Mouse (Mus musculus) neural tube, embryonic 12.5 days (tissue): Measurements from ENCODE around the gene Flnc. TPM values are rescaled to one million over a fixed set of nuclear protein-coding genes. Genes with fewer than 3 reads are reported as not detected.
"Not testable (repeated sequence)": the region's sequence is repeated elsewhere in the genome, so short reads cannot be mapped to it uniquely, and the experiment has no call there.

Experiments used
- ATAC-seq: fragments of 200-750 bp; cut with Nextera tagmentation; 2 replicates; pipeline ENCODE4 v1.8.0; 2017; ENCODE audit warnings: low read depth, mild to moderate bottlenecking, moderate TSS enrichment, moderate library complexity; ENCODE audit not compliant: low FRiP score
- H3K27ac ChIP-seq: fragments of 300-500 bp; sonication (generic); 2 replicates; pipeline ENCODE4 v1.5.1; 2016
- H3K27me3 ChIP-seq: fragments of 300-500 bp; sonication (generic); replicated peaks from 2 replicates; pipeline ENCODE4 v1.6.1; 2016; ENCODE audit warnings: mild to moderate bottlenecking
- H3K36me3 ChIP-seq: fragments of 300-500 bp; sonication (generic); 2 replicates; pipeline ENCODE4 v1.6.1; 2016; ENCODE audit warnings: mild to moderate bottlenecking
- H3K4me1 ChIP-seq: fragments of 300-500 bp; sonication (generic); 2 replicates; pipeline ENCODE4 v1.6.1; 2016
- H3K4me2 ChIP-seq: fragments of 300-500 bp; sonication (generic); replicated peaks from 2 replicates; pipeline ENCODE4 v1.6.1; 2016; ENCODE audit warnings: mild to moderate bottlenecking
- H3K4me3 ChIP-seq: fragments of 300-500 bp; sonication (generic); 2 replicates; pipeline ENCODE4 v1.5.1; 2016
- H3K9ac ChIP-seq: fragments of 300-500 bp; sonication (generic); 2 replicates; pipeline ENCODE4 v1.6.1; 2016; ENCODE audit warnings: mild to moderate bottlenecking
- H3K9me3 ChIP-seq: fragments of 300-500 bp; sonication (generic); 2 replicates; pipeline ENCODE4 v1.6.1; 2016; ENCODE audit warnings: mild to moderate bottlenecking
- WGBS: fragments of 180-500 bp; shearing (Covaris S2); methylation state at CpG from one replicate; pipeline ENCODE4 v1.1.7; 2016; 5-methylcytosine and 5-hydroxymethylcytosine counted together
- polyA plus RNA-seq: library from polyadenylated mRNA; unstranded; fragments of >200 nt; fragmentation: Nextera tagmentation; extraction: Ambion mirVana; gene quantifications from 2 replicates; pipeline ENCODE4 v1.2.1, GENCODE M21; 2016

Flnc gene
- polyA plus RNA-seq: 10.1 and 11.1 TPM in 2 replicates

DNA sequence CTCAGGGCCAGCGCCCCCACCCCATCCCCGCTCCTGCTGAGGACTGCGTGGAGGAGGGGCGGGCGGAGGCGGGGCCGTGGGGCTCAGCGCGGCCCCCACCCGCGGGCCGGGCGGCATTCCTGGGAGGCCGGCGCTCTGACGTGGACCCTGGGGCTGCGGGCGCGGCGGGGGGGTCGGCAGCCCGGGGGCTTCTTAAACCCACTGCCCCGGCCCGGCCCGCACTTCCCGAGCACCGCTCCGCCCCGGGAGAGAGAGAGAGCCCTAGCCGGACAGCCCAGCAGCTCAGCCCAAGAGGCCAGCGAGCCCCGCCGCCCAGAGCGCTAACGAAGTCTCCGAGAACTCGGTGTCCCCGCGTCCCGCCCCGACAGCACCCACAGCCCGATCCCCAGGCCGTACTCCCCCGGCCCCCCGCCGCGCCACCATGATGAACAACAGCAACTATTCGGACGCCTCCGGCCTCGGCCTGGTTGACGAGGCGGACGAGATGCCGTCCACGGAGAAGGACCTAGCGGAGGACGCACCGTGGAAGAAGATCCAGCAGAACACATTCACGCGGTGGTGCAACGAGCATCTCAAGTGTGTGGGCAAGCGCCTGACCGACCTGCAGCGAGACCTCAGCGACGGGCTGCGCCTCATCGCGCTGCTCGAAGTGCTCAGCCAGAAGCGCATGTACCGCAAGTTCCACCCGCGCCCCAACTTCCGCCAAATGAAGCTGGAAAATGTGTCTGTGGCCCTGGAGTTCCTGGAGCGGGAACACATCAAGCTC, at the start of gene Flnc:
Flnc (plus strand) TSS at position 219 of the 766 bp plus-strand sequence.
- Histone ChIP-seq H3K4me1 (peaks cover 42% of the 10 kb centered on the region), H3K9ac (peak within 1 kb of the TSS; percentile 51), H3K9me3 (no peaks in the 10 kb centered on the region), H3K4me3 (peak within 1 kb of the TSS; percentile 47), H3K4me2 (peak within 1 kb of the TSS; percentile 88), H3K36me3 (no peaks in the 10 kb centered on the region), H3K27me3 (peaks cover 49% of the 10 kb centered on the region), H3K27ac (no peak within 1 kb of the TSS)
- 2% methylated on average over 71 of the region's 77 CpGs for WGBS
- ATAC-seq: no peak

DNA sequence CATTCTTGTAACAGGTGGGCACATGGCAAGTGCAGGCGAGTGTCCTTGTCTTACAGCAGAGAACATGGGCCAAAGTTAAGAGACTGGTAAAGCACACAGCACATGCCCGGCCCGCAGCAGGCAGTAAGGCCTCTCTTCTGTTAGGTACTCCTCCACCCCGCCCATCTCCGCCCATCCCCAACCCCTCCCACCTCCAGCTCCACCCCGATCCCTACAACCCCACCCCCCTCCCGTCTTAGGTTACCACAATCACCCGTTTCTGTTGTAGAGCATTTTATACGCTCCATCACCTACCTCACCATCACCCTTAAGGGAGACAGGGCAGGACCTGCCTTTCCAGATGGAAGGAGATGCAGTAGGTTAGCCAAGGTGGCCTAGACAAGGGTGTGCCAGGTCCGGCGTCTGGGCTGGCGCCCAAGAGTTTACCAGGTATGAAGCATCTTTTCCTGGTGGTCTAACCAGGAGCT, 45.0 kb upstream of the Flnc start, which contains the start of gene Opn1sw:
Opn1sw (minus strand) TSS at position 417 of the 467 bp plus-strand sequence.
- Histone ChIP-seq H3K27ac (no peak within 1 kb of the TSS), H3K36me3 (no peaks in the 10 kb centered on the region), H3K9me3 (no peaks in the 10 kb centered on the region), H3K27me3 (no peaks in the 10 kb centered on the region), H3K4me3 (no peak within 1 kb of the TSS), H3K4me1 (peaks cover 6% of the 10 kb centered on the region; the same call in 1 of the 2 replicates), H3K9ac (no peak within 1 kb of the TSS; the same call in 1 of the 2 replicates), H3K4me2 (peak within 1 kb of the TSS; percentile 43)
- ATAC-seq: 0 out of 2 replicates have a peak, but pooled peaks have one; percentile 25
- 4% methylated on average over 12 of the region's 12 CpGs for WGBS

DNA sequence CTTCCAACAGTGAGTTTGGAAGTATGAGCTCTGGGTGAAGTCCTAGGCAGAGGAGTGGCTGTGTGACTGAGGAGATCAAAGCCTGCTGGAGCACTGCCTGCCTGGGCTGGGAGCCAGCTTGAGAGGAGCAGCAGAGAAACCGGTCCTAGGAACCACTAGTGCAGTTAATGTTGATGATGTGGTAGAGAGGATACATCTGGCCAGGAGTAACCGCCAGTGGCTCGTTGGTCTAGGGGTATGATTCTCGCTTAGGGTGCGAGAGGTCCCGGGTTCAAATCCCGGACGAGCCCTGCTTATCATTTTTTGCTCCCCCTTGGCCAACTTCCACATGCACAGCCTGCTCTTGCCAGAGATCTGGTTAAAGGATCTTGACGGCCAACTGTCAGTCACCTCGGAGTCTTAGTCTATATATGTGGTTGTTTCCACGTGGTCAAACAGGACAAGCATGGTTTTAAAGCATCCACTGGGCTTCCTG, 44.4 kb upstream of the Flnc start:
- 6% methylated on average over 11 of the region's 11 CpGs for WGBS
- no peak for ATAC-seq

GRCm38 (mm10) chr6:29389425-29389824, 43.6 kb upstream of the Flnc start:
- Histone ChIP-seq H3K9ac (no peak overlapping the region), H3K27ac (no peak overlapping the region), H3K4me3 (no peak overlapping the region), H3K4me1 (peaks cover 6% of the 10 kb centered on the region; the same call in 1 of the 2 replicates), H3K36me3 (no peaks in the 10 kb centered on the region), H3K27me3 (no peaks in the 10 kb centered on the region), H3K4me2 (no peak overlapping the region), H3K9me3 (no peaks in the 10 kb centered on the region)
- ATAC-seq: no peak
- 61% methylated on average over 9 of the region's 9 CpGs for WGBS

More for the DNA sequence above, 44.4 kb upstream of the Flnc start:
- Histone ChIP-seq H3K4me3 (no peak overlapping the region), H3K27me3 (no peaks in the 10 kb centered on the region), H3K36me3 (no peaks in the 10 kb centered on the region), H3K9ac (no peak overlapping the region), H3K4me2 (peak overlapping the region; percentile 43), H3K9me3 (no peaks in the 10 kb centered on the region), H3K4me1 (peaks cover 6% of the 10 kb centered on the region; the same call in 1 of the 2 replicates), H3K27ac (no peak overlapping the region)

GRCm38 (mm10) chr6:29390500-29390899, 42.6 kb upstream of the Flnc start:
- H3K36me3 ChIP-seq, H3K4me3 ChIP-seq, H3K4me2 ChIP-seq, ATAC-seq, H3K9ac ChIP-seq, H3K27me3 ChIP-seq, H3K9me3 ChIP-seq, H3K4me1 ChIP-seq, H3K27ac ChIP-seq: not testable (repeated sequence)
- 84% methylated on average over 1 of the region's 1 CpGs for WGBS

- peaks cover 14% of the 10 kb centered on the region; the same call in 1 of the 2 replicates for H3K4me1 ChIP-seq
- H3K4me2 ChIP-seq, H3K9ac ChIP-seq, H3K36me3 ChIP-seq, H3K27me3 ChIP-seq, H3K27ac ChIP-seq, ATAC-seq, H3K4me3 ChIP-seq, H3K9me3 ChIP-seq: not testable (repeated sequence)
- WGBS: 82% methylated on average over 8 of the region's 8 CpGs
Measured at GRCm38 (mm10) chr6:29391241-29391640, 41.8 kb upstream of the Flnc start.

DNA sequence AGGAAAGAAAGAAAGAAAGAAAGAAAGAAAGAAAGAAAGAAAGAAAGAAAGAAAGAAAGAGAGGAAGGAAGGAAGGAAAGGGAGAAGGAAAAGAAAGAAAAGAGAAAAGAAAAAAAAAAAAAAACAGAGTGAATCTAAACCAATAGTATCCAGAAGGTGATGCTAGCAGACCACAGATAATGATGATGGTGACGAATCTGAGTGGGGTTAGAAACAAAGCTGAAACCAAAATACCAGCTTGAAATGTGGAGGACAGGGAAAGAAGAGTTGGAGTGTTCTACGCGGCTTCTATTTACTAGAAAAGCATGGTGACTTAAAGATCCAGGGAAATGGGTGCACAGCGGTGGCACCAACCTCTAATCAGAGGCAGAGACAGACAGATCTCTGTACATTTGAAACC, 41.3 kb upstream of the Flnc start:
- Histone ChIP-seq H3K4me1 (peaks cover 17% of the 10 kb centered on the region; the same call in 1 of the 2 replicates), H3K4me2 (no peak overlapping the region), H3K4me3 (no peak overlapping the region), H3K9me3 (no peaks in the 10 kb centered on the region), H3K36me3 (no peaks in the 10 kb centered on the region), H3K27ac (no peak overlapping the region), H3K27me3 (peaks cover 9% of the 10 kb centered on the region; the same call in 1 of the 2 replicates), H3K9ac (no peak overlapping the region)
- WGBS: 70% methylated on average over 4 of the region's 4 CpGs
- ATAC-seq: no peak

DNA sequence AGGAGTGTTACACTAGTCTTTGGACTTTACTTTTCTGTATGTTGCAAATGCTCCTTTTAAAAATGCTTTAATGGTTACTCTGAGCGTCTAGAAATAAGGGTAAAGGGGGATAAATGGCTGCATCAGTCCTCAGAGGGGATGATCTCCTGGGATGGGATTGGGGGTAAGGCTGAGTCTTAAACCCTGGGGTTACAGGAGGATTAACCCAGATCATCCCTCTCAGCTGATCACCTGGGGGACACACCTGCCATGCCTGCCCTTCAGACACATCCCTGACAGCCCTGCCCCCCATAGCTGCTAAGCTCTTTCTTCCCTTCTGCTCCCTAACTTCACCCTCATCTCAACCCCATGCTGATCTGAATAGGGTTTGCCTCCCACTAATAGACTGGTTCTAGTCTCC, 38.8 kb upstream of the Flnc start:
- Histone ChIP-seq H3K27me3 (peaks cover 9% of the 10 kb centered on the region; the same call in 1 of the 2 replicates), H3K9ac (no peak overlapping the region), H3K4me2 (no peak overlapping the region), H3K36me3 (no peaks in the 10 kb centered on the region), H3K4me1 (peaks cover 22% of the 10 kb centered on the region), H3K9me3 (no peaks in the 10 kb centered on the region), H3K27ac (no peak overlapping the region), H3K4me3 (no peak overlapping the region)
- no peak for ATAC-seq
- WGBS: 54% methylated on average over 1 of the region's 1 CpGs

DNA sequence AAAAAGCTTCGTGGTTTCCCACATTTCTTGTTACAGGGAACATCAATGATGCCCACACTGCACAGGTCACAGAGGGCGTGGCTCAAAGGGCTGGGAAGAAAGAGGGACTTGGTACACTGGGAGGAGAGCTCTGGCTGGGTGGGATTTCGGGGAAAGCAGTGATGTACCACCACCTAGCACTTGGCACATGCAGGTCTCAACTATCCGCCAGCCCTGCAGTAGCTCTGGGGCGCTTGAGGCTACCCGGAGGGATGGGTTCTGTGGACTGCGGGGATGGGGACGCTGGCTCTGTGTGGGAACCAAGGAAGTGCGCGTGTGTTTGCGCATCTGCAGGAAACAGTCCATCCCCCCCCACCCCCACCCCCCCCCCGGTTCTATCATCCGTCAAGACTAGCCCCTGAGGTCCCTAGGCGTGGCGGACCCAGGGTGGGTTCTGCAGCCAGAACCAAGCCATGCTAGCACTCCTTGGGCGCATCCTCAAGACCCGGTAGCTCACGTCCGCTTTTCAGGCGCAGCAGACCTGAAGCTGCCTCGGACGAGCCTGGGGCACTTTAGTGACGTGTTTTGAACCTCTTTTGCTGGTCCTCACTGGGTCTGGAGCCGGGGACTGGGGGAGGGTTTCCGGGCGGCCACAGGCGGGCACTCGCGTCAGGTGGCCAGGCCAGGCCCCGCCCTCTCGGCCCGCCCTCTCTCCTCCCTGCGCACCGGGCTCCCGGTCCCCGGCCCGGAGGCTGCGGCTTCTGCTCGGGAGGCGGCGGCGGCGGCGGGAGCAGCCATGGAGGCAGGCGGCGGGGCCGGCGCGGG, 36.9 kb upstream of the Flnc start, which contains the start of gene Ccdc136:
Ccdc136 (plus strand) TSS at position 400 of the 804 bp plus-strand sequence.
- 2% methylated on average over 47 of the region's 49 CpGs for WGBS
- peak; percentile 95 for ATAC-seq
- peak within 1 kb of the TSS; percentile 54; the same call in 1 of the 2 replicates for H3K27ac ChIP-seq
- peak within 1 kb of the TSS; percentile 75 for H3K9ac ChIP-seq
- H3K36me3 ChIP-seq: no peaks in the 10 kb centered on the region
- H3K4me2 ChIP-seq: peak within 1 kb of the TSS; percentile 90
- H3K9me3 ChIP-seq: no peaks in the 10 kb centered on the region
- peaks cover 22% of the 10 kb centered on the region for H3K4me1 ChIP-seq
- H3K4me3 ChIP-seq: peak within 1 kb of the TSS; percentile 71
- peaks cover 9% of the 10 kb centered on the region; the same call in 1 of the 2 replicates for H3K27me3 ChIP-seq

DNA sequence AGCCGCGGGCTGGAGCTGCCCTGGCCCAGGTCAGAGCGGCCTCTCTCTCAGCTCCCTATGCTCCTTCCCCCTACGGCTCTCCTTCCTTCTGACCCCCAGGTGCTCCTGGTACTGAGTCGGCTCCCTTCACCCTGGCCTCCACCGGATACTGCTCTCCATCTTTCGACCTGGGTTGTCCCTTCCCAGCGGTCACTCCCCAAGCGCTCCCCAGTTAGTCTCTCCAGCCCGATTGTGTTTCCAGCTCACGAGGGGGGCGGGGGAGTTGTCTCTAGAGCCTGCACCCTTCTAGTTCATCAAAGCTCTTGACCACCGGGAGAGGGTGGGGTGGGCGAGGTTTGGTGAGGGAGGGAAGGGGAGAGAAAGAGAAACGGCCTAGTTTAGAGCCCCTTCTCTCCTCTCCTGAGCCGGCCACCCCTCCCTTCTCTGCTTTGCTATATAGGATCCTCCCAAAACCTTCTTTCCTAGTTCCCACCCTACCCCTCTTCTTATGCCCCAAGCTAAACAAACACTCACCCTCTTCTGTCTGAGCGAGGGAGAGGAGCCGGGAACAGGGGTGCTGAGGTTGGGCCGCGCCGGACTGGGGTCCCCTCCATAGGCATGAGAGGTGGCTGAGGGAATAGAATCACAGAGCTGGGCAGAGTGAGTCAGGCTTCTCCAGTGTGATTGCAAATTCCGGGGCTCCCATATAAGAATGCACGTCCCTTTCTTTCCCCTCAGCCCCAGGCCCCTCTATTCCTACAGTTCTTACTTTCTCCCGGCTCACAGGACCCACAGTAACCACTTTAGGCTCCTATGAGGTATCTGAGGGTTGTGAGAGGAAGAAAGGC, 36.1 kb upstream of the Flnc start:
- Histone ChIP-seq H3K27ac (peak overlapping the region; percentile 54; the same call in 1 of the 2 replicates), H3K4me3 (peak overlapping the region; percentile 71), H3K27me3 (peaks cover 12% of the 10 kb centered on the region; the same call in 1 of the 2 replicates), H3K9ac (peak overlapping the region; percentile 75), H3K9me3 (no peaks in the 10 kb centered on the region), H3K4me1 (peaks cover 22% of the 10 kb centered on the region), H3K36me3 (0 out of 2 replicates have a peak, but pooled peaks cover 2% of the 10 kb centered on the region), H3K4me2 (peak overlapping the region; percentile 90)
- peak; percentile 77 for ATAC-seq
- 2% methylated on average over 23 of the region's 24 CpGs for WGBS

DNA sequence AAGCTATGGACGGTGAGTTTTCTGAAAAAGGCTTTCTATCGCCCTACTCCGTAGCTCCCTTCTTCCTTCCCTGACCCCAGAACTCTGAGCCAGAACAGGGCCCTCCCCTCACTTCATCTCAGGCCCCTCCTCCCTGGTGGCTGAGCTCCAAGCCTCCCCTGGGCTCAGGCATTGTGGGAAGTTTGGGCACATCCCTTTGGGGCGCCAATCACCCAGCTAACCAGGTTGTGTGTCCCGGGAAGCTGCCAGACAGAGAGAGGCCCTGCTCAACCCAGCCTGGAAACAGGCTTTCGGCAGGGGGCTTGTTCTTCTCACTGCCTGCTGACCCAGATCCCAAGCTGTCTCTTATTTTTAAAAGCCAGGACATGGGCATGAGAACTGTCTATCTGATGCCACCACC, 35.5 kb upstream of the Flnc start:
- peak; percentile 30; the same call in 1 of the 2 replicates for ATAC-seq
- WGBS: 7% methylated on average over 6 of the region's 6 CpGs
- peak overlapping the region; percentile 90 for H3K4me2 ChIP-seq
- H3K9ac ChIP-seq: peak overlapping the region; percentile 75
- peaks cover 22% of the 10 kb centered on the region for H3K4me1 ChIP-seq
- no peaks in the 10 kb centered on the region for H3K9me3 ChIP-seq
- 0 out of 2 replicates have a peak, but pooled peaks cover 2% of the 10 kb centered on the region for H3K36me3 ChIP-seq
- H3K27me3 ChIP-seq: peaks cover 16% of the 10 kb centered on the region; the same call in 1 of the 2 replicates
- no peak overlapping the region for H3K27ac ChIP-seq
- peak overlapping the region; percentile 71 for H3K4me3 ChIP-seq
